Mouse (Mus musculus) monocyte, adult 59 days (primary cell): ENCODE measurements around the gene Olfr1512. TPM values are rescaled to one million over a fixed set of nuclear protein-coding genes. Genes with fewer than 3 reads are reported as not detected.

Experiments used
- total RNA-seq, 2 experiments: library from RNA; stranded (reverse); gene quantifications; one replicate each; pipeline ENCODE4 v1.2.4; 2023

Olfr1512 gene
- total RNA-seq = not detected

DNA sequence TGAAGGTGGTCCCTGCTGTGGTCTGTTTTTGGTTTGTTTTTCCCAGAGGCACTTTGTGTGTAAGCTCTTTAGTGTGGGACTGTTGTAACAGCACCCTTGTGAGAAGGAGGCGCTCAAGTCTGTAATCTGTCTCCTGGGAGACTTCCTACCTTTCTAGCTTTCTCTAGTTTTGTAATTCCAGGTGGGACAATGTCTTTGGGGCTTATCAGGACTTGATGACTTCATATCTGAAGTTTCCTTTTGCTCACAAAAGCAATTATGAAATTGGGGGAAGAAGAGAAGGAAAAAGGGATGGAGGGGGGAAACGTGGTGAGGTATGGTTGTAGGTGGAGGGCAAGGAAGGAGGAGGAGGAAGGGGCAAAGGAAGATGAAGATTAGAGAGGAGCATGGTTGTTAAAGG is at the start of gene Olfr1512:
Gene Olfr1512 (minus strand): TSS at position 101 of the 400 bp plus-strand sequence.

GRCm38 (mm10) chr14:52414273-52414672 is 35.3 kb upstream of the Olfr1512 start, which contains the start of gene Olfr1510:
Olfr1510 (minus strand) TSS chr14:52414373.

GRCm38 (mm10) chr14:52397279-52397678 is 18.3 kb upstream of the Olfr1512 start, which contains the start of gene Olfr1511:
Olfr1511 (minus strand) TSS chr14:52397379.

DNA sequence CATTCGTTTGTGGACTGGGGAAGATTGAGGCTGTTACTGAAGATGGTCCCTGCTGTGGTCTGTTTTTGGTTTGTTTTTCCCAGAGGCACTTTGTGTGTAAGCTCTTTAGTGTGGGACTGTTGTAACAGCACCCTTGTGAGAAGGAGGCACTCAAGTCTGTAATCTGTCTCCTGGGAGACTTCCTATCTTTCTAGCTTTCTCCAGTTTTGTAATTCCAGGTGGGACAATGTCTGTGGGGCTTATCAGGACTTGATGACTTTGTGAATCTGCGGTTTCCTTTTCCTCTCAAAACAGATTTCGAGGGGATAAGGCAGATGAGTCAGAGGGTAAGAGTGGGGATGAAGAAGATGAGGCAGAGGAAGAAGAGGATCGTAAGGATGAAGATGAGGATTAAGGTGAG is 22.7 kb downstream of the Olfr1512 start, which contains the start of gene Olfr1513:
Gene Olfr1513 (minus strand): TSS at position 101 of the 400 bp plus-strand sequence.

DNA sequence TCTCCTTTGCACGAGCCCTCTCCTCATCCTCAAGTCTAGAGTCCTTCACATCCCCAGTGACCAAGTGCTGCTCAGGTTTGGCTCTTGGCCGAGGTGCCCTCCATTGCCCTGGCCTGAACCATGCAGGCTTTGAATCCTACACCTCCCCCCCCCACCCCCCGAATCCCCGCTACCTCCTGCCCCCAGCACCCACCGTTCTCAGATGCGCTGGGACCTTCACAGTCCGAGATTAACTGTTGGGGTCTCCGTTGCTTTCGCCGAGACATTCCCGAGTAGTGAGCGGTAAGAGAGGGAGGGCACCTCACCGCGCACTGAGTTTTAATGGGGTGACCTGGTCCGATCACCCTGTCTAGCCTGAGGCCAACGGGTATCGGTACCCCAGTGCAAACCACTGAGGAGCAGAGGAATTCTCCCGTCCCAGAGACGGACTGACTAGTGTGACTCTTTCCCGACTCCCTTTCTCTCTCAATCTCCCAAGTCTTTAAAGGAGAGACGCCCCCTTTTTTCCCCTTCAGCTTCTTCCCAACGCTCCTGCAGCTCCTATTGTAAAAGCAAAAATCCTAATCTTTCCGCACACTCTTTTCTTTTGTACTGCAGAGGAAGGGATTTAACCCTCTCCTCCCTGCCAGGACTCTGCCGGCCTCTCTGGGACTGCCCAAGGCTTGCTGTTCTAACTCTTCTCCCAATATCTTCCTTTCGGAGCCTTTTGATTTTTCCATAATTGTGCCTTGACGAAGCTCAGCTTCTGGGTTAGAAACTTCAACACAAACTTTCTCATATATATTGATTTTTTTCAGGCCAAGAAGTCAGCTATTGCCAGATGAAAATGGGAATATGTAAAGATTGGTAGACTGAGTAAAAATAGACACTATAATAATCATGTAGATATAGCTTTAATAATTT is 50.8 kb downstream of the Olfr1512 start, which contains the start of gene Sall2:
Gene Sall2 (minus strand): TSS at position 853 of the 903 bp plus-strand sequence.

Other genes with a start within 250 kb of the Olfr1512 start
- gene Supt16, start 181.8 kb downstream of the Olfr1512 start, total RNA-seq = 10 to 100 TPM; 54.3 to 57.0 TPM
- 100 to 1,000 TPM; 135 to 144 TPM for gene Chd8, start 121.4 kb downstream of the Olfr1512 start, total RNA-seq
- gene Tox4, start 100.0 kb downstream of the Olfr1512 start, total RNA-seq = 100 to 1,000 TPM in 1 of 2 experiments, 10 to 100 TPM in 1; 89.5 to 107 TPM
- gene Rab2b, start 99.6 kb downstream of the Olfr1512 start, total RNA-seq = 1 to 10 TPM; 8.5 to 10.0 TPM
- gene Mettl3, start 74.0 kb downstream of the Olfr1512 start, total RNA-seq = 10 to 100 TPM; 38.2 to 51.9 TPM
- gene Sall2, start 50.4 kb downstream of the Olfr1512 start, total RNA-seq = 1 to 10 TPM; 3.1 to 3.7 TPM
- gene Olfr1513, start 22.8 kb downstream of the Olfr1512 start, total RNA-seq = not detected
- not detected for gene Olfr1511, start 18.2 kb upstream of the Olfr1512 start, total RNA-seq
- not detected for gene Olfr1510, start 35.2 kb upstream of the Olfr1512 start, total RNA-seq
- gene Olfr1509, start 63.8 kb upstream of the Olfr1512 start, total RNA-seq = not detected
- not detected for gene Olfr1508, start 88.3 kb upstream of the Olfr1512 start, total RNA-seq
- gene Olfr1507, start 116.6 kb upstream of the Olfr1512 start, total RNA-seq = not detected